Mouse (Mus musculus) midbrain, postnatal 0 days (tissue): ENCODE measurements around the gene Kcp. TPM values are rescaled to one million over a fixed set of nuclear protein-coding genes. Genes with fewer than 3 reads are reported as not detected.

ENCODE experiments used
- ATAC-seq: fragments of 200-750 bp; cut with Nextera tagmentation; 2 replicates; pipeline ENCODE4 v1.8.0; 2017; ENCODE audit warnings: moderate number of reproducible peaks, mild to moderate bottlenecking, moderate TSS enrichment, moderate library complexity; ENCODE audit not compliant: low FRiP score
- DNase-seq: peaks from one replicate; pipeline ENCODE4 v3.0.0-alpha.2; 2015; ENCODE audit warnings: low spot score
- H3K27ac ChIP-seq: fragments of 300-500 bp; sonication (generic); 2 replicates; pipeline ENCODE4 v1.5.1; 2014; ENCODE audit warnings: low read depth, mild to moderate bottlenecking, low read length, mixed read lengths
- H3K27me3 ChIP-seq: fragments of 300-500 bp; sonication (generic); 2 replicates; pipeline ENCODE4 v1.6.1; 2014; ENCODE audit warnings: low read length, control low read depth, mixed read lengths; ENCODE audit not compliant: insufficient read depth
- H3K36me3 ChIP-seq: fragments of 300-500 bp; sonication (generic); 2 replicates; pipeline ENCODE4 v1.6.1; 2014; ENCODE audit warnings: low read length, control low read depth, mixed read lengths; ENCODE audit not compliant: insufficient read depth
- H3K4me1 ChIP-seq: fragments of 300-500 bp; sonication (generic); 2 replicates; pipeline ENCODE4 v1.6.1; 2014; ENCODE audit warnings: mild to moderate bottlenecking, control low read depth, antibody characterized with exemption, low read length, mixed read lengths; ENCODE audit not compliant: insufficient read depth
- H3K4me2 ChIP-seq: fragments of 300-500 bp; sonication (generic); 2 replicates; pipeline ENCODE4 v1.6.1; 2014; ENCODE audit warnings: low read depth, mild to moderate bottlenecking, low read length, mixed read lengths; ENCODE audit not compliant: poor library complexity, severe bottlenecking
- H3K4me3 ChIP-seq: fragments of 300-500 bp; sonication (generic); 2 replicates; pipeline ENCODE4 v1.5.1; 2014; ENCODE audit warnings: low read depth, mild to moderate bottlenecking, low read length, moderate library complexity
- H3K9ac ChIP-seq: fragments of 300-500 bp; sonication (generic); replicated peaks from 2 replicates; pipeline ENCODE4 v1.6.1; 2014; ENCODE audit warnings: mild to moderate bottlenecking, low read length, moderate library complexity, mixed read lengths; ENCODE audit not compliant: poor library complexity, severe bottlenecking
- H3K9me3 ChIP-seq: fragments of 300-500 bp; sonication (generic); 2 replicates; pipeline ENCODE4 v1.6.1; 2016; ENCODE audit warnings: low read length, control low read depth
- CTCF ChIP-seq: IDR thresholded peaks from 2 replicates; pipeline ENCODE4 v1.5.1; 2016; ENCODE audit warnings: antibody characterized with exemption, mild to moderate bottlenecking
- WGBS: fragments of 180-500 bp; shearing (Covaris S2); extraction: QIAGEN DNeasy Blood & Tissue Kit; methylation state at CpG from one replicate; pipeline ENCODE4 v1.1.7; 2014; 5-methylcytosine and 5-hydroxymethylcytosine counted together
- polyA plus RNA-seq: library from polyadenylated mRNA; unstranded; fragments of >200 nt; fragmentation: Nextera tagmentation; extraction: Ambion mirVana; gene quantifications from 2 replicates; pipeline ENCODE4 v1.2.1, GENCODE M21; 2015
- total RNA-seq: library from RNA; depleted of rRNA; stranded (reverse); fragments of >200 nt; gene quantifications from 2 replicates; pipeline ENCODE4 v1.2.3, GENCODE M21; 2014

Gene Kcp
- total and polyA plus RNA-seq, 2 experiments from 2014 or later: 8.9 to 16.3 TPM

- ATAC-seq (no peak), DNase-seq (no peak)
- H3K4me2 ChIP-seq: no peak overlapping the region
- no peak overlapping the region for H3K27ac ChIP-seq
- WGBS: 89% methylated on average over 1 of the region's 1 CpGs
- no peak overlapping the region for H3K4me3 ChIP-seq
- no peaks in the 10 kb centered on the region for H3K9me3 ChIP-seq
- H3K4me1 ChIP-seq: 0 out of 2 replicates have a peak, but pooled peaks cover 1% of the 10 kb centered on the region
- peaks cover 43% of the 10 kb centered on the region for H3K36me3 ChIP-seq
- no peak for TF ChIP-seq CTCF
- H3K9ac ChIP-seq: no peak overlapping the region
- no peaks in the 10 kb centered on the region for H3K27me3 ChIP-seq
These were observed 33.2 kb upstream of the Kcp start for GRCm38 (mm10) chr6:29540956-29541355.

- WGBS: 82% methylated on average over 6 of the region's 6 CpGs
- no peak for ATAC-seq
- Histone ChIP-seq H3K4me3 (no peak overlapping the region), H3K9me3 (no peaks in the 10 kb centered on the region), H3K4me1 (0 out of 2 replicates have a peak, but pooled peaks cover 3% of the 10 kb centered on the region), H3K27ac (no peak overlapping the region), H3K36me3 (peaks cover 36% of the 10 kb centered on the region), H3K4me2 (no peak overlapping the region), H3K27me3 (no peaks in the 10 kb centered on the region), H3K9ac (no peak overlapping the region)
- TF ChIP-seq CTCF: no peak
- no peak for DNase-seq
These were observed 32.5 kb upstream of the Kcp start for GRCm38 (mm10) chr6:29540223-29540622.

- Histone ChIP-seq H3K27me3 (no peaks in the 10 kb centered on the region), H3K36me3 (peaks cover 34% of the 10 kb centered on the region), H3K9ac (no peak overlapping the region), H3K4me1 (0 out of 2 replicates have a peak, but pooled peaks cover 3% of the 10 kb centered on the region), H3K9me3 (no peaks in the 10 kb centered on the region), H3K27ac (no peak overlapping the region), H3K4me2 (no peak overlapping the region), H3K4me3 (no peak overlapping the region)
- DNase-seq: no peak
- WGBS: 92% methylated on average over 8 of the region's 8 CpGs
- TF ChIP-seq CTCF: no peak
- ATAC-seq: no peak
These were observed 31.8 kb upstream of the Kcp start for GRCm38 (mm10) chr6:29539502-29539901.

- H3K27ac ChIP-seq: no peak overlapping the region
- no peak for ATAC-seq
- H3K36me3 ChIP-seq: peaks cover 14% of the 10 kb centered on the region
- no peak for TF ChIP-seq CTCF
- H3K4me2 ChIP-seq: no peak overlapping the region
- H3K9ac ChIP-seq: no peak overlapping the region
- H3K4me1 ChIP-seq: 0 out of 2 replicates have a peak, but pooled peaks cover 3% of the 10 kb centered on the region
- no peaks in the 10 kb centered on the region for H3K27me3 ChIP-seq
- no peak overlapping the region for H3K4me3 ChIP-seq
- no peak for DNase-seq
- H3K9me3 ChIP-seq: no peaks in the 10 kb centered on the region
- 83% methylated on average over 3 of the region's 3 CpGs for WGBS
These were observed 29.5 kb upstream of the Kcp start for GRCm38 (mm10) chr6:29537221-29537620.

GRCm38 (mm10) chr6:29536651-29537193 is 29.0 kb upstream of the Kcp start:
- 0 out of 2 replicates have a peak, but pooled peaks have one; percentile 15 for ATAC-seq
- no peak overlapping the region for H3K4me3 ChIP-seq

GRCm38 (mm10) chr6:29535316-29535715 is 27.6 kb upstream of the Kcp start:
- DNase-seq (no peak), ATAC-seq (no peak)
- Histone ChIP-seq H3K9ac (no peak overlapping the region), H3K27ac (no peak overlapping the region), H3K4me2 (no peak overlapping the region), H3K4me3 (no peak overlapping the region), H3K9me3 (no peaks in the 10 kb centered on the region), H3K27me3 (peaks cover 6% of the 10 kb centered on the region), H3K36me3 (0 out of 2 replicates have a peak, but pooled peaks cover 4% of the 10 kb centered on the region), H3K4me1 (0 out of 2 replicates have a peak, but pooled peaks cover 3% of the 10 kb centered on the region)
- 75% methylated on average over 6 of the region's 6 CpGs for WGBS
- TF ChIP-seq CTCF: no peak

More at GRCm38 (mm10) chr6:29536651-29537193, 29.0 kb upstream of the Kcp start:
- no peaks in the 10 kb centered on the region for H3K27me3 ChIP-seq
- DNase-seq: peak; percentile 49
- no peak overlapping the region for H3K4me2 ChIP-seq
- H3K27ac ChIP-seq: no peak overlapping the region
- H3K4me1 ChIP-seq: 0 out of 2 replicates have a peak, but pooled peaks cover 3% of the 10 kb centered on the region
- no peaks in the 10 kb centered on the region for H3K9me3 ChIP-seq
- peaks cover 10% of the 10 kb centered on the region for H3K36me3 ChIP-seq
- TF ChIP-seq CTCF: peak; percentile 65
- no peak overlapping the region for H3K9ac ChIP-seq
- whole genome bisulfite sequencing: 71% methylated on average over 4 of the region's 4 CpGs
